Mouse (Mus musculus): ENCODE measurements around the gene Rab12. TPM values are rescaled to one million over a fixed set of nuclear protein-coding genes. Genes with fewer than 3 reads are reported as not detected.

The Rab12 gene
- total RNA-seq, 1 experiment from 2014 or later = 54.4 TPM

DNA sequence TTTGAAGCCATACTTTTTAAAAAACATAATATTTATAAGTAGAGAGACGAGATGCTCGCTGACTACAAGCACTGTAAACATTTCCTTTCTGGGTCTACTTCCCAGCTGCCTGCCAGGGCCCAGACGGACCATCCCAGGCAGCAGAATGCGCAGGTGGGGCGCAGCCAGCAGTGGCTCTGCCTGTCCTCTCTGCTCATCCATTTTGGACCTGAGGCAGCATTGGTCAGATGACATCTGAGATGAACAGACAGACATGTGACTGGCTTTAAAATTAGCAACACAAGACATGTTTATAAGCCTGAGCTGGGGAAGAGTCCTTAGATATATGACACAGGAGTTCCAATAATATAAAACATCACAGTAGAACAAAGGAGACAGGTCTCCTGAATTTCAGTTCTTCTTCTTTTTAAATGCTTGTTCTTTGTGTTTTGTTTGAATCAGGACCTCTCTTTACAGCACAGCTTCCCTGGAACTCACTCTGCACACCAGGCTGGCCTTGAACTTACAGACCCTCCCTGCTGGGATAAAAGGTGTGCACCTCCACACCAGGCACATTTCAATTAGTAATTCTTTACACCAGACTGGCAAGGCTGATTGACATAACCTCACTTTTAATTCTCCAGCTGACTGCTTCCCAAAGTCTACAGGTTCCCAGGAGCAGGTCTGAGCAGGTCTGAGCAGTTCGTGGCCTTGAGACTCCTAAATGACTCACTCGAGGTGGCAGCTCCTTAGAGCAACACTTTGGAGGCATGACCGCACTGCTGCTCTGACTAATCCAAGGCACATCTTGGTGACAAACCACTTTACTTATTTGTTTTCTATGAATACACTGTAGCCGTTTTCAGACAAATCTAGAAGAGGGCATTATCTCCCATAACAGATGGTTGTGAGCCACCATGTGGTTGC, 12.2 kb downstream of the Rab12 start:
- ATAC-seq (replicated peaks in 1 of 2; ENCODE audit: insufficient read depth in 1 of 2, low FRiP score in 2 of 2, low TSS enrichment in 1 of 2, low read depth in 1 of 2, poor library complexity in 2 of 2, severe bottlenecking in 2 of 2) = no peak

DNA sequence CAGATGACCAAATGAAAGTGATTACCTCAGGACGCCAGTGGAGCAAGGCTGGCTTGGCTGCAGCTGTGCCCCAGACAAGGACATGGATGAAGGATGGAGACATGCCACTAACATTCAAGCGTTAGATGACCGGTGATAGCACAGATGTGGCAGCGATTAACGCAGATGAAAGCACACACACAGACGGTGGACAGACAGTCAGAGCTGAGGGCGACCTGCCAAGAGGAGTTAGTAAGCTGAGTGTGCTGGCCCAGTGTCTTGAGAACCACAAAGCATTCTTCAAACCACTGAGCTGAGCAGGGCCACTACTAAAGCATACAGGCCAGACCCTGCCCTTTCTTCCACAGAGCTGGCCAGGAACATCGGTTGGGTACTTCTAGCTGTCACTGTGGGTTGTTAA, 14.6 kb downstream of the Rab12 start:
- ATAC-seq (replicated peaks in 1 of 2; ENCODE audit: insufficient read depth in 1 of 2, low FRiP score in 2 of 2, low TSS enrichment in 1 of 2, low read depth in 1 of 2, poor library complexity in 2 of 2, severe bottlenecking in 2 of 2) = no peak

GRCm38 (mm10) chr17:66504248-66504647, 15.3 kb downstream of the Rab12 start:
- ATAC-seq (replicated peaks in 1 of 2; ENCODE audit: insufficient read depth in 1 of 2, low FRiP score in 2 of 2, low TSS enrichment in 1 of 2, low read depth in 1 of 2, poor library complexity in 2 of 2, severe bottlenecking in 2 of 2) = no peak

- no peak for ATAC-seq (replicated peaks in 1 of 2; ENCODE audit: insufficient read depth in 1 of 2, low FRiP score in 2 of 2, low TSS enrichment in 1 of 2, low read depth in 1 of 2, poor library complexity in 2 of 2, severe bottlenecking in 2 of 2)
Measured at GRCm38 (mm10) chr17:66503466-66503865, 16.1 kb downstream of the Rab12 start.

DNA sequence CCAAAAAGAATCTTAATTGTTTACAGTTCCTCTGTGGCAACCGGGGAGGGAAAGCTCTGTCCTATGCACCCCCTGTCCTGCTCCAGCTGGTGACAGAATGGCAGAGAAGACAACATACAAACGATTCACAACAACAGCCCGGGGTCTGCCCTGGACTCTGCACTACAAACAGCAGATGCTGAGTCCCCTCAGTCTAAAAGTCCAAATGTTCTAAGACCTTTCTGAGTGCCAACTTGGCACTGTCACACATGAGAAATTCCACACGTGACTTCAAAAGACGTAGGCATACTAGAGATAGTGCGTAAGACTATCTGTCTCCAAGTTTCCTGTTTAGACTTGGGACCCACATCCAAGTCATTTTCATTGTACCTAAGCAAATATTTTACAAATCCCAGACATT, 16.7 kb downstream of the Rab12 start:
- ATAC-seq (replicated peaks in 1 of 2; ENCODE audit: insufficient read depth in 1 of 2, low FRiP score in 2 of 2, low TSS enrichment in 1 of 2, low read depth in 1 of 2, poor library complexity in 2 of 2, severe bottlenecking in 2 of 2) = no peak

DNA sequence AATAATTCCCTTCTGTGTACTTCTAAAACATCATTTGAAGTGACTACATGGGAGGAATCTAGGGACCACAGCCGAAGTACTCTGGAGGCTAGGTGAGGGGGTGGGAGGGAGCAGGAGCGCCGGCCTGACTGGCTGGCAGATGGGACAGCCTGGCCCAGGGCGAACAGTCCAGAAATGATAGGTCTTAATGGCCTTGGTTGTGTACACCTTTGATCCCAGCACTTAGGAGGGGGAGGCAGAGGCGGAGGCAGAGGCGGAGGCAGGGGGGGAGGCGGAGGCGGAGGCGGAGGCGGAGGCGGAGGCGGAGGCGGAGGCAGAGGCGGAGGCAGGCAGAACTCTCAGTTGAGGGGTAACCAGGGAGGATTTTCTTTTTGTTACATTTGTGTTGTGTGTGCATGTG, 20.9 kb downstream of the Rab12 start:
- ATAC-seq (replicated peaks in 1 of 2; ENCODE audit: insufficient read depth in 1 of 2, low FRiP score in 2 of 2, low TSS enrichment in 1 of 2, low read depth in 1 of 2, poor library complexity in 2 of 2, severe bottlenecking in 2 of 2) = no peak

GRCm38 (mm10) chr17:66496589-66496988, 22.9 kb downstream of the Rab12 start:
- ATAC-seq (replicated peaks in 1 of 2; ENCODE audit: insufficient read depth in 1 of 2, low FRiP score in 2 of 2, low TSS enrichment in 1 of 2, low read depth in 1 of 2, poor library complexity in 2 of 2, severe bottlenecking in 2 of 2) = no peak

GRCm38 (mm10) chr17:66490022-66490601, 29.4 kb downstream of the Rab12 start:
- peak; percentile 32 to 68; a peak in 1 of 4 replicates for ATAC-seq (replicated peaks in 1 of 2; ENCODE audit: insufficient read depth in 1 of 2, low FRiP score in 2 of 2, low TSS enrichment in 1 of 2, low read depth in 1 of 2, poor library complexity in 2 of 2, severe bottlenecking in 2 of 2)

DNA sequence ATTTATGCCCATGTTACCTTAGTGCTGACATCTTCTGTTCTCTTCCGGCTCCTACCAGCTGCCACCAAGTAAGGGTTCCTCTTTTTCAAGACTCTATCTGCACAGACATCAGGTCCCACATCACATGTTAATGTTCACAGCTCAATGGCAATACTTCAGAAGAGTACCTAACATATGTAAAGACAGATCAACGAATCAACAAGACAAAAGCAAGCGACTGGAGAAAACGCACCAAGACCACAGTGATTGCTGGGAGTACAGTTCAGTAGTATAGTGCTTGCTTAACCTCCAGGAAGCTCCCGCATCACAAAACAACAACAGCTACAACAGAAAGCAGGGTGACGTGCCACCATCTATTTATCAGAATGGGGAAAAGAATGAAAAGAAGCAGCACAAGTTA, 33.0 kb downstream of the Rab12 start:
- ATAC-seq (replicated peaks in 1 of 2; ENCODE audit: insufficient read depth in 1 of 2, low FRiP score in 2 of 2, low TSS enrichment in 1 of 2, low read depth in 1 of 2, poor library complexity in 2 of 2, severe bottlenecking in 2 of 2) = peak; percentile 22 to 44; a peak in 3 of 4 replicates

DNA sequence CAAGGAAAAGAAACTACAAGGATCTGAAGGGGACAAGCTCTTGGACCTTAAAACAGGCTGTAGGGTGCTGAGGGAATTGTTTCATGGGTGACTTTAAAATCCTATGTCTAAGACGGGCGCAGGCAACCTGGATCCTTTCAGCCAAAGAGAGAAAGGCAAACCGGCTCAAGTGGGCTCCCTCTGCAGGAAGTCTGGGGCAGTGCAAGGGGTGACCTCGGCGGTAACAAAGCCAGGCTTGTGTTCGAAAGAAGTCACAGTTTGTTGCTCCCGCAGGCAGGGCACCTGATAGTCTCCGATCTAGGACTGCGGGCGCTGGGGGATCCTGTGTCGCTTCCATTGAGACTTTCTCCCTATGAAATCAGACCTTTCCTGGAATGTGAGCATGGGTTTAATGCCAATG, 33.8 kb downstream of the Rab12 start:
- ATAC-seq (replicated peaks in 1 of 2; ENCODE audit: insufficient read depth in 1 of 2, low FRiP score in 2 of 2, low TSS enrichment in 1 of 2, low read depth in 1 of 2, poor library complexity in 2 of 2, severe bottlenecking in 2 of 2) = peak; percentile 75 to 76

DNA sequence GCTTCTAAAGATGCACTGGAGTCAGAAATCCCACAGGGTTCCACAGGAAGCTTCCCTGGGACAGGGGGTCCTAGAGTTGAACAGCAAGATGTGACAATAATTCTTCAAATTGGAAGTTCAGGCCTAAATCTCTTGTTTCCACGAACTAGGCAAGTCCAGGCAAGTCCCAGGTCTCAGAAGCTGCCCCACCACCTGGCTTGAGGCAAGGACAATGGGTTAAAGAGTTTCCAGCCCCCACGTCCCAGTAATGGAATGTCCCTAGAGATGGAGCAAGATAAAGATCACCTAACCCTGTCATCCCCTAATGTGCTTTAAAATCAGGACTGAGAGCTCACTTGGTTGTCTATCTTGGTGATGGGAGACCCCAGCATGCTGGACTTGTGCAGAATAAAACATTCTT, 34.6 kb downstream of the Rab12 start:
- no peak for ATAC-seq (replicated peaks in 1 of 2; ENCODE audit: insufficient read depth in 1 of 2, low FRiP score in 2 of 2, low TSS enrichment in 1 of 2, low read depth in 1 of 2, poor library complexity in 2 of 2, severe bottlenecking in 2 of 2)

- no peak for ATAC-seq (replicated peaks in 1 of 2; ENCODE audit: insufficient read depth in 1 of 2, low FRiP score in 2 of 2, low TSS enrichment in 1 of 2, low read depth in 1 of 2, poor library complexity in 2 of 2, severe bottlenecking in 2 of 2)
Measured at GRCm38 (mm10) chr17:66483651-66484454, 35.7 kb downstream of the Rab12 start.

GRCm38 (mm10) chr17:66481295-66481694, 38.2 kb downstream of the Rab12 start:
- no peak for ATAC-seq (replicated peaks in 1 of 2; ENCODE audit: insufficient read depth in 1 of 2, low FRiP score in 2 of 2, low TSS enrichment in 1 of 2, low read depth in 1 of 2, poor library complexity in 2 of 2, severe bottlenecking in 2 of 2)

DNA sequence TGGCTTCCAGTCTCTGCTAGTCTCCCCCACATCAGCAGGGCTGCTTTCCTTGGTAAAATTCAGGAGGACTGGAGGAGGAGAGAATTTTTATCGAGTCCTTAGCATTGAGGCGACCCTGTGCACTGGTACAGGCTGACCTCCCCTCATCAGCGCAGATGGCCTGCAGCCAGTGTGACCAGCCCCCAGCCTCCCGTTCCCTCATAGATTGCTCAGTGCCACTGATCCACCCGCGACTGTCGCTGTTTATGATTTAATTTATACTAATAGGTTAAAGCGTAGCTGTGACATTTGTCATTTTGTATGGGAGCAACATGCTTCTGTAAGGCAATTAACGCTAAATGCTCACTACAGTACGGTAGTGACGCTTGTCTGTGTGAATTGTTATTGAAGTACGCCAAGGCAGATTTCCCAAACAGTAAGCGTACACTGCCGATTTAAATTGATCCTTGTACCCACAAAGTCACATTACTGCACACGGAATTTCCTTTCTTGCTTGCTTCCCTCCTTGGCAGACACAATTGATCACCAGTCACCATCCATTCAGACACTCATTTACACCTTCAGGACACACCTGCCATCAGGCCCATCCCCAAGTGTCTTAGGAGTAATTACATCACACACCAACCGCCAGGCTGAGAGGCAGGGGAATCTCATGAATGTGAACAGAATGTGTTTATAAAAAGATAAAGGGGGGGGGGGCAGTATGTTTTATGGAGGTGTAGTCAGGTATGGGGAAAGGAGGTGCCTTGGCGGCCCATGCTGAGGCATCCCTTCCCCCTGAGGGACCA, 38.8 kb downstream of the Rab12 start:
- 0 out of 4 replicates have a peak, but pooled peaks of 1 of the 2 experiments have one; percentile 2 for ATAC-seq (replicated peaks in 1 of 2; ENCODE audit: insufficient read depth in 1 of 2, low FRiP score in 2 of 2, low TSS enrichment in 1 of 2, low read depth in 1 of 2, poor library complexity in 2 of 2, severe bottlenecking in 2 of 2)

DNA sequence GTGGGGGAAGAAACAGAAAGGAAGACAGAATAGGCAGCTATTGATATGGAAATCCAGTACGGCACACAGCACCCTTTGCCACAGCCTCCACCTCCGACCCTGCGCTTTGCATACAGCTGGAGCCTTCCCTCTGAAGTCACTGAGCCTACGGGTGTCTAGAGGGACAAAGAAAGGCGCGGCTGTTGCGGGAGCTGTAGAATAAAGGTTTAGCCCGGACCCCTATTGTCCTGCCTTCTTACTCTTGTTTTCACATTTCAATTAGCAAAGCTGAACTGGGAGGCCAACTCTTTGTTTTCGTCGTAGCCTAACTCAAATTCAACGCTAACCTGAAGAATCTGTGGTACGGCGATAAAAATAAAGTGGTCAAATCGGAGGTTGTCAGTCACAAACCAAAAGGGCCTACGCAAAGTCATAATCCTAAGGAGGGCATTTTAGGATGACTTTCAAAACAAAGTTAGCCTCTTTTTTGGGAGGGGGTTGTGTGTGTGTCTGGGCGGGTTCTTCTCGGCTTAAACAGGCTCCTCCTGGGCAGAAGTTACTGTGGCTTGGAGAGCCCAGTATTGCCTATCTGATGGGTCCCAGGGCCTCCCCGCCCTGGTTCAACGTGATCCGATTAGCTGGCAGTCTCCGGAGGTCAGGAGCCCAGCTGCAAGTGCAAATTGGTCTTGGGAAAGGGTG, 39.6 kb downstream of the Rab12 start:
- peak; percentile 50 to 55 for ATAC-seq (replicated peaks in 1 of 2; ENCODE audit: insufficient read depth in 1 of 2, low FRiP score in 2 of 2, low TSS enrichment in 1 of 2, low read depth in 1 of 2, poor library complexity in 2 of 2, severe bottlenecking in 2 of 2)

DNA sequence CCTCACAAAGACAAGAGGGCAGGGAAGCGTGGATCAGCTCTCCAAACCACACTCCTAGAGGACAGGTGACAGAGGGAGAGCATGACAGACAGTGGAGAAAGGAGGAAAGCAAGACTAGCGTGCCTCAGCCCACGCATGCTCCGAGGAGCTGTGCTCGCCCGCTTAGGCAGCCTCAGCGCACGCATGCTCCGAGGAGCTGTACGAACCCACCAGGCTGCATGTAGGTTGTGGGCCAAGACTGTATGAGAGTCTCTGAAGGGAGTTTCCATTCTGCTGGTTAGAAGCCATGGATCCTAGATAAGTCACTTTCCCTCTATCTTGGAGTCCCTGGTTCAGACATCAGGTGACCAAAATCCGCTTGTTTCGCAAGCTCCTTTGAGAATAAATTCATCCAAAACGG, 40.2 kb downstream of the Rab12 start:
- ATAC-seq (replicated peaks in 1 of 2; ENCODE audit: insufficient read depth in 1 of 2, low FRiP score in 2 of 2, low TSS enrichment in 1 of 2, low read depth in 1 of 2, poor library complexity in 2 of 2, severe bottlenecking in 2 of 2) = peak; percentile 67 to 77; a peak in 3 of 4 replicates

GRCm38 (mm10) chr17:66473205-66473604, 46.3 kb downstream of the Rab12 start:
- no peak for ATAC-seq (replicated peaks in 1 of 2; ENCODE audit: insufficient read depth in 1 of 2, low FRiP score in 2 of 2, low TSS enrichment in 1 of 2, low read depth in 1 of 2, poor library complexity in 2 of 2, severe bottlenecking in 2 of 2)

All from hematopoietic stem cell, adult 5-6 weeks (primary cell).